Mouse (Mus musculus): Measurements from ENCODE around the gene Mindy4.
A peak's percentile ranks its signal among the peaks of the same experiment; 100 is the strongest.

Mindy4 gene

GRCm38 (mm10) chr6:55258428-55259325, 55.5 kb downstream of the Mindy4 start:
- no peak for DNase-seq

DNA sequence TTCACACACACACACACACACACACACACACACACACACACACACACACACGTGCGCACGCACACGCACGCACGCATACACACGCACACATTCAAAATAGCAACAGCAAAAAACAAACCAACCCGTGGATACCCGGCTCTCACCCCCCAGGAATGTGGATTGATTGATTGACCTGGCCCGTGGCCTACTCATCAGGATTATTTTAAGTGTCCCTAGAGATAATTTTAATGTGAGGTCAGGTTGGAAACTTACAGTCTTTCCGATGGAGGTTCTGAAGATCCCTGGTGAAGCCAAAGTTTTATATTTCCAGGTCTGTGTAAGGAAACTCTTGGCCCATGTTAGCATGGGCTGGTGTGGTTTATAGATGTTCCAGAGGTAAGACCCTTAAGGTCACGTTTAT, 59.0 kb downstream of the Mindy4 start:
- DNase-seq, result no peak

GRCm38 (mm10) chr6:55263490-55264046, 60.4 kb downstream of the Mindy4 start:
- DNase-seq, result peak in 1 of 2 experiments; percentile 26

- DNase-seq, result no peak
Measured at GRCm38 (mm10) chr6:55264741-55265366, 61.7 kb downstream of the Mindy4 start.

GRCm38 (mm10) chr6:55272952-55273351, 69.8 kb downstream of the Mindy4 start:
- peak; percentile 80 to 82 for DNase-seq

DNA sequence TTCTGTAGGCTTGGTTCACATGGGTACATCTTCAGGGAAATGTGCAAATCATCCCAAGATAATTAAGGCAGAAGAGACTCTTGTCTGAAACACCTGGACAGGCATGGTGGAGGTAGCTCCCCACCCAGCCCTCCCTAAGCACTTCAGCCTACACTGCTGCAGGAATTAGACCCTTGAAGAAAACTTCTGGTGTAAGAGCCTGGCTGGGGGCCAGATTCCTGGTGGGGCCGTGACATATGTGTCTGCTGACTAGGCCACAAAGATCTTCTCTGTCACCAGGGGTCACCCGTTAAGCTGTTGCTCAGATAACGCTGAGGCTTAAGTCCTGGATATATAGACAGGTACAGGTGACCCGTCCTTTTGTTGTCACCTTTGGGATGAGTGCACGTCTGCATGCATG, 70.3 kb downstream of the Mindy4 start:
- peak; percentile 65 to 66 for DNase-seq

GRCm38 (mm10) chr6:55275000-55275399, 71.8 kb downstream of the Mindy4 start:
- peak; percentile 17 to 28 for DNase-seq

- DNase-seq, result peak in 1 of 2 experiments; percentile 31
Measured at GRCm38 (mm10) chr6:55275786-55276185, 72.6 kb downstream of the Mindy4 start.

GRCm38 (mm10) chr6:55276692-55277282, 73.6 kb downstream of the Mindy4 start:
- no peak for DNase-seq

- no peak for DNase-seq
Measured at GRCm38 (mm10) chr6:55278086-55278485, 74.9 kb downstream of the Mindy4 start.

DNA sequence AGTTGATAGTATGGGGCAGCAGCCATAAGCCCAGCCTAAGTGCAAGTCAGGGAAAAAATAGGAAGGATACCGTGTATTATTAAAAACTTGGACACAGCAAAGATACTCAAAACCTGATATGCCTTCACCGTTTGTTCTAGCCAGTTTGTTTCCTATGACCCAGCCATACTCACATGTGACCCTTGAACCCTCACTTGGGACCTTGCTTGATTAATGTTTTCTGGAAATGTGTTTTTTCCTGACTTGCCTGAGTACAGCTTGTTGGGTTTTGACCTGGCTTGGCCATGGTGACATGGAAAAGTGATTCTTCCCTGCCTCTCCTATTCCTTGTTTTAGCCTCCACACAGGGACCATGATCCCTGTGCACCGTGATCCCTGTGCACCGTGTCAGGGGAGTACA, 75.3 kb downstream of the Mindy4 start:
- no peak for DNase-seq

DNA sequence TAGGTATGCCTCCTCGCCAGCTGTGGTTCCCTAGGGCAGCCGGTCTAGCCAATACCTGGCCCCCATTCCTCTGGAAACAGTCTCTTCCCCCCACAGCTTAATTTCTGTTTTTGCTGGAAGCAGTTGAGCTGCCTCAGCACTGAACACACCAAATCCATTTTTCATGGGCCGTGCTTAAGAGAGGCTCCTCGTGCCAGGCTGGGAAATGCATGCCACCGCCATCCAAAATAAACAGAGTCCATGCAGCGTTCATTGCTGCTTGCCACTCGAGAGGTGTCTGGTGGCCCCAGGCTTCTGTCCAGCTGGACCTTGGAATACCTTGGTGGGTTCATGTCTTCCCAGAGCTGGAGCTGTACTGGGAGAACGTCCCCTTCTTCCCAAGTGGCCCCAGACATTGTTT, 77.8 kb downstream of the Mindy4 start:
- DNase-seq, result no peak

- no peak for DNase-seq
Measured at GRCm38 (mm10) chr6:55281687-55282086, 78.5 kb downstream of the Mindy4 start.

DNA sequence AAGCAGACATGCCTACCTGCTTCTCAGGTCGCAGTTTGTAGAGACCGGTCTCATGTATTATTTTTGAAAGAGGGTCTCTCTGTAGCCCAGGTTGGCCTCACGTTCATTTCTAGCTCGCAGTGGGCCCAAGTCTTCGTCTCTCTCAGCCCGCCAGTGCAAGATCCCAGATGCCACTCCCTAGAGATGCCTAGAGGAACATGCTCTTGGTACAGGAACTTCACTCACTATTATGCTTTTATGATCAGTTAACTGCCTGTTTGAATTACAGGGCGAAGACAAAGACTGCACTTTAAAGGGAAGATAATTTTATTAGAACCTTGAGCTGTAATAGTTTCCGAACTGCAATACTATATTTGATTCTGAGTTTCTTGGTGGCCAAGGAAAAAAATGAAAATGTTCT, 79.2 kb downstream of the Mindy4 start:
- DNase-seq, result no peak

GRCm38 (mm10) chr6:55285218-55285617, 82.0 kb downstream of the Mindy4 start:
- no peak for DNase-seq

- DNase-seq, result no peak
Measured at GRCm38 (mm10) chr6:55288007-55288602, 84.9 kb downstream of the Mindy4 start.

- DNase-seq, result peak in 1 of 2 experiments; percentile 15
Measured at GRCm38 (mm10) chr6:55294549-55295131, 91.5 kb downstream of the Mindy4 start.

DNA sequence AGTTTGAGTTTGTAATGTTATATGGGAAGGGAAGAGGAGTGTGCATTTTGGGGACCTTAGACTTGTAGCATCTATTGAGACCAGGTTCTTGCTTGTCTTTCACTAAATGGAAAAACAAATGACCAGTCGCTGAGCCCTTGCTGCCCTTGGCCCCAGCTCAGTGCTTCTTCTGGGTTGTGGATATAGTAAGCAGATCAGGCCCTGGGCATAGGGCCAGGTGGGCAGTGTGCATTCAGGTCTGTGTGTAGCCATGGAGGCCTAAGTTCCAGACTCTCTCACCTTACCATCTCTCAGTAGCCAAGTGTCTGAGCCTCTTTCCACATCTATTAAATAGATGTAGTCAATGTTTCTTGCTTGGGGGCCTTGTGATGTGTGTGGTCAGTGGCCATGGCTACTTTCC, 92.1 kb downstream of the Mindy4 start:
- no peak for DNase-seq

DNA sequence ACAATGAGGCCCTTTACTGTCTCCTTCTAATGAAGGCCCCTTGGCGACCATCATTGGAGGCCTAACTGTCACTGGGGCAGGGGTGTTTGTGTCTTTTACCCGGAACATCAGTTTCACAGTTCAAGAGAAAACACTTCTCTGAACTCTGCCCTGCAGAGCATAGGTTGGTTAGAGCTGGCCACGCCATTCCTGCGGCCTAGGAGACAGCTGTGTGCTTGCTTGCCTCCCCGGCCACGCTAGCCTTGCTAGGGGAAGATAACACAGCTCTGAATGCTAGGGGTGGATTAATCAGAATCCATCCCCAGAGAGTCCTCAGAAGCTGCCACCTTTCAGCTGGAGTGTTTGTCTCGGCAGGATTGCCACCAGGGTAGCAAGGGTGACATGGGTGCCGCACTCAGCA, 96.3 kb downstream of the Mindy4 start:
- DNase-seq, result no peak

GRCm38 (mm10) chr6:55299917-55300316, 96.7 kb downstream of the Mindy4 start:
- no peak for DNase-seq

- DNase-seq, result no peak
Measured at GRCm38 (mm10) chr6:55300704-55301103, 97.5 kb downstream of the Mindy4 start.

GRCm38 (mm10) chr6:55310179-55310578, 107.0 kb downstream of the Mindy4 start:
- no peak for DNase-seq

GRCm38 (mm10) chr6:55311962-55312361, 108.8 kb downstream of the Mindy4 start:
- no peak for DNase-seq
